Mouse (Mus musculus) kidney, postnatal 0 days (tissue): ENCODE results near the gene Tet3. TPM values are rescaled to one million over a fixed set of nuclear protein-coding genes. Genes with fewer than 3 reads are reported as not detected.

ENCODE experiments used
- ATAC-seq: fragments of 200-750 bp; cut with Nextera tagmentation; replicated peaks from 2 replicates; pipeline ENCODE4 v1.8.0; 2017; ENCODE audit warnings: low read depth, moderate number of reproducible peaks, moderate TSS enrichment, moderate library complexity; ENCODE audit not compliant: low FRiP score
- DNase-seq: peaks from one replicate; pipeline ENCODE4 v3.0.0-alpha.2; 2016; ENCODE audit warnings: low spot score
- H3K27ac ChIP-seq: fragments of 300-500 bp; sonication (generic); 2 replicates; pipeline ENCODE4 v1.5.1; 2014; ENCODE audit warnings: mild to moderate bottlenecking
- H3K27me3 ChIP-seq: fragments of 300-500 bp; sonication (generic); 2 replicates; pipeline ENCODE4 v1.6.1; 2014; ENCODE audit warnings: low read length, mixed read lengths; ENCODE audit not compliant: insufficient read depth
- H3K36me3 ChIP-seq: fragments of 300-500 bp; sonication (generic); 2 replicates; pipeline ENCODE4 v1.6.1; 2014; ENCODE audit warnings: low read length, mixed read lengths; ENCODE audit not compliant: insufficient read depth
- H3K4me1 ChIP-seq: fragments of 300-500 bp; sonication (generic); replicated peaks from 2 replicates; pipeline ENCODE4 v1.6.1; 2014; ENCODE audit warnings: antibody characterized with exemption, low read length, mixed read lengths; ENCODE audit not compliant: insufficient read depth
- H3K4me2 ChIP-seq: fragments of 300-500 bp; sonication (generic); 2 replicates; pipeline ENCODE4 v1.6.1; 2014; ENCODE audit warnings: mild to moderate bottlenecking, low read length, moderate library complexity, mixed read lengths
- H3K4me3 ChIP-seq: fragments of 300-500 bp; sonication (generic); replicated peaks from 2 replicates; pipeline ENCODE4 v1.5.1; 2014; ENCODE audit warnings: low read depth, low read length
- H3K9ac ChIP-seq: fragments of 300-500 bp; sonication (generic); 2 replicates; pipeline ENCODE4 v1.6.1; 2014; ENCODE audit warnings: low read depth, low read length
- H3K9me3 ChIP-seq: fragments of 300-500 bp; sonication (generic); replicated peaks from 2 replicates; pipeline ENCODE4 v1.6.1; 2016; ENCODE audit warnings: low read length, inconsistent platforms, mixed read lengths
- CTCF ChIP-seq: IDR thresholded peaks from 2 replicates; pipeline ENCODE4 v1.5.1; 2016; ENCODE audit warnings: antibody characterized with exemption, low read depth, mild to moderate bottlenecking, moderate library complexity
- WGBS: fragments of 180-500 bp; shearing (Covaris S2); extraction: QIAGEN DNeasy Blood & Tissue Kit; methylation state at CpG from one replicate; pipeline ENCODE4 v1.1.7; 2014; 5-methylcytosine and 5-hydroxymethylcytosine counted together
- polyA plus RNA-seq: library from polyadenylated mRNA; unstranded; fragments of >200 nt; fragmentation: Nextera tagmentation; extraction: Ambion mirVana; gene quantifications from 2 replicates; pipeline ENCODE4 v1.2.1, GENCODE M21; 2015

Gene Tet3
- polyA plus RNA-seq, 1 experiment from 2014 or later: 32.3 TPM

GRCm38 (mm10) chr6:83480019-83480655, 21.3 kb upstream of the Tet3 start:
- Histone ChIP-seq H3K4me1 (peaks cover 4% of the 10 kb centered on the region; the same call in 1 of the 2 replicates), H3K27me3 (no peaks in the 10 kb centered on the region), H3K27ac (0 out of 2 replicates have a peak overlapping the region, but pooled peaks have one; percentile 58), H3K36me3 (peaks cover 18% of the 10 kb centered on the region), H3K4me3 (no peak overlapping the region), H3K4me2 (no peak overlapping the region), H3K9ac (no peak overlapping the region), H3K9me3 (no peaks in the 10 kb centered on the region)
- WGBS: 81% methylated on average over 6 of the region's 6 CpGs
- DNase-seq: no peak
- TF ChIP-seq CTCF: no peak
- ATAC-seq: no peak

GRCm38 (mm10) chr6:83479193-83479592, 20.3 kb upstream of the Tet3 start:
- Histone ChIP-seq H3K27ac (peak overlapping the region; percentile 58; the same call in 1 of the 2 replicates), H3K36me3 (peaks cover 18% of the 10 kb centered on the region), H3K4me2 (no peak overlapping the region), H3K9me3 (no peaks in the 10 kb centered on the region), H3K4me1 (peaks cover 4% of the 10 kb centered on the region; the same call in 1 of the 2 replicates), H3K4me3 (no peak overlapping the region), H3K9ac (no peak overlapping the region), H3K27me3 (no peaks in the 10 kb centered on the region)
- no peak for ATAC-seq
- TF ChIP-seq CTCF: no peak
- DNase-seq: no peak
- WGBS: 43% methylated on average over 2 of the region's 2 CpGs

DNA sequence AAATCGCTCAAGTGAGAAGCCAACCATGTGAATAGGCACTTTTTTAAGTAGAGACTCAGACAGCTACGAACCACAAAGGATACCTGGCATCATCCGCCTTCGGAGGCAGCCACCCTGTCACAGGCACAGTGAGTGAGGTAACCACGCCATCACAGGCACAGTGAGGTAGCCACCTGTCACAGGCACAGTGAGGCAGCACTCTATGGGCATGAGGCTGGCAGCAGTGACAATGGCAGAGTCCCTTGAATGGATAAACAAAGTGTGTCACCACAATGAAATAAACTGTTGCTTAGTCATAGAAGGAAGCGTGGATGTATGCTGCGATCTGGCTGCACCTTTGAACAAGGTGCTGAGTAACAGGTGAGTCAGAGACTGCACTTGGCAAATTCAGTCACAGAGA, 19.7 kb upstream of the Tet3 start:
- ATAC-seq: no peak
- no peak overlapping the region for H3K4me3 ChIP-seq
- no peak for DNase-seq
- whole genome bisulfite sequencing: 79% methylated on average over 7 of the region's 7 CpGs
- no peak for TF ChIP-seq CTCF
- no peaks in the 10 kb centered on the region for H3K27me3 ChIP-seq
- H3K4me1 ChIP-seq: peaks cover 4% of the 10 kb centered on the region; the same call in 1 of the 2 replicates
- 0 out of 2 replicates have a peak overlapping the region, but pooled peaks have one; percentile 1 for H3K27ac ChIP-seq
- H3K9me3 ChIP-seq: no peaks in the 10 kb centered on the region
- H3K4me2 ChIP-seq: no peak overlapping the region
- no peak overlapping the region for H3K9ac ChIP-seq
- peaks cover 18% of the 10 kb centered on the region for H3K36me3 ChIP-seq

- Histone ChIP-seq H3K36me3 (peaks cover 18% of the 10 kb centered on the region), H3K9ac (no peak overlapping the region), H3K4me1 (peaks cover 4% of the 10 kb centered on the region; the same call in 1 of the 2 replicates), H3K9me3 (no peaks in the 10 kb centered on the region), H3K4me2 (no peak overlapping the region), H3K4me3 (no peak overlapping the region), H3K27ac (no peak overlapping the region), H3K27me3 (no peaks in the 10 kb centered on the region)
- peak; percentile 52; the same call in 1 of the 2 replicates for TF ChIP-seq CTCF
- no peak for ATAC-seq
- peak; percentile 26 for DNase-seq
- 71% methylated on average over 4 of the region's 4 CpGs for WGBS
Measured at GRCm38 (mm10) chr6:83478217-83478616, 19.3 kb upstream of the Tet3 start.

DNA sequence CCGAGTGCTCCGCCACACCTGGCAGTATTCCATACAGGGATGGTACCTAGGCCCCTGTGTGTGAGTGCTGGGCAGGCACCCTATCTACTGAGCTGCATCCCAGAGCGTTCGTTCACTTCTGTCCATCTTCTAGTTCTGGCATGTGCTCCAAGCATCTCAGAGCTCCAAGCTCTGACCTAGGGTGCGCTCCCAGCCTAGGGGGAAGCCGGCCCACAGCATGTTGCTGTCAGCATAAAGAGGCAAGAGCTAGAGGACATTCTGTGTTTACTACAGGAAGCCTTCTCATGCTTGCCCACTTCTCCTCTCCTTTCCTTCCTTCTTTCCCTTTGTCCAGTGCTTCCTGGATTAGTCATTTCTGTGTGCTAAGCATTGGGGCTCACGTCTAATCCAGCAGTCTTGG, 16.5 kb upstream of the Tet3 start:
- 79% methylated on average over 7 of the region's 7 CpGs for WGBS
- TF ChIP-seq CTCF: no peak
- no peaks in the 10 kb centered on the region for H3K4me1 ChIP-seq
- no peak overlapping the region for H3K27ac ChIP-seq
- H3K4me3 ChIP-seq: no peak overlapping the region
- H3K27me3 ChIP-seq: no peaks in the 10 kb centered on the region
- H3K36me3 ChIP-seq: peaks cover 7% of the 10 kb centered on the region
- ATAC-seq (no peak), DNase-seq (no peak)
- no peak overlapping the region for H3K4me2 ChIP-seq
- no peaks in the 10 kb centered on the region for H3K9me3 ChIP-seq
- no peak overlapping the region for H3K9ac ChIP-seq

DNA sequence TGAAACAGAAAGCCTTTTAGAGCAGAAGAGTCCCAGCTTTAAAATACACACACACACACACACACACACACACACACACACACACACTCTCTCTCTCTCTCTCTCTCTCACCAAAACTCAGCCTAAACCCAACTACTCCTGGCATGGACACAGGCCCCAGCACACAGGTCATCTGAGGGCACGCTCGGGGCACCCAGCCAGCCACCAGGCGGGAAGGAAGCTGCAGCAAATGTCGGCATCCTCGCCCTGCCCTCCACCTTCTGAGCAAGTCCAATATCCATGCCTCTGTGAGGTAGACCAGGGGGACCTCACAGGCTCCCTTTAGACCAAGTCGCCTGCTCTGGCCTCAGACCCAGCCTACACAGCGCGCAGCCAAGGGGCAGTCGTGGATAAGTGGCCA, 14.4 kb upstream of the Tet3 start:
- Histone ChIP-seq H3K4me1 (no peaks in the 10 kb centered on the region), H3K36me3 (no peaks in the 10 kb centered on the region), H3K4me3 (no peak overlapping the region), H3K27ac (no peak overlapping the region), H3K4me2 (no peak overlapping the region), H3K9ac (no peak overlapping the region), H3K27me3 (no peaks in the 10 kb centered on the region), H3K9me3 (no peaks in the 10 kb centered on the region)
- no peak for TF ChIP-seq CTCF
- WGBS: 74% methylated on average over 9 of the region's 9 CpGs
- ATAC-seq: no peak
- no peak for DNase-seq
